Mouse (Mus musculus) cerebellum, adult 18-20 months (tissue): ENCODE measurements around the gene Ddah2.
"Not testable (repeated sequence)": the region's sequence is repeated elsewhere in the genome, so short reads cannot be mapped to it uniquely, and the experiment has no call there.

Experiments
- DNase-seq, 2 experiments: peaks; one replicate each; pipeline ENCODE4 v3.0.0; 2021

The Ddah2 gene

GRCm38 (mm10) chr17:35027277-35028068, 31.4 kb upstream of the Ddah2 start, which contains the start of gene Sapcd1:
Gene Sapcd1 (minus strand): TSS chr17:35028016.
- DNase-seq = peak in 1 of 2 experiments; percentile 42

- no peak for DNase-seq
Observed at GRCm38 (mm10) chr17:35028315-35028714, 30.5 kb upstream of the Ddah2 start.

DNA sequence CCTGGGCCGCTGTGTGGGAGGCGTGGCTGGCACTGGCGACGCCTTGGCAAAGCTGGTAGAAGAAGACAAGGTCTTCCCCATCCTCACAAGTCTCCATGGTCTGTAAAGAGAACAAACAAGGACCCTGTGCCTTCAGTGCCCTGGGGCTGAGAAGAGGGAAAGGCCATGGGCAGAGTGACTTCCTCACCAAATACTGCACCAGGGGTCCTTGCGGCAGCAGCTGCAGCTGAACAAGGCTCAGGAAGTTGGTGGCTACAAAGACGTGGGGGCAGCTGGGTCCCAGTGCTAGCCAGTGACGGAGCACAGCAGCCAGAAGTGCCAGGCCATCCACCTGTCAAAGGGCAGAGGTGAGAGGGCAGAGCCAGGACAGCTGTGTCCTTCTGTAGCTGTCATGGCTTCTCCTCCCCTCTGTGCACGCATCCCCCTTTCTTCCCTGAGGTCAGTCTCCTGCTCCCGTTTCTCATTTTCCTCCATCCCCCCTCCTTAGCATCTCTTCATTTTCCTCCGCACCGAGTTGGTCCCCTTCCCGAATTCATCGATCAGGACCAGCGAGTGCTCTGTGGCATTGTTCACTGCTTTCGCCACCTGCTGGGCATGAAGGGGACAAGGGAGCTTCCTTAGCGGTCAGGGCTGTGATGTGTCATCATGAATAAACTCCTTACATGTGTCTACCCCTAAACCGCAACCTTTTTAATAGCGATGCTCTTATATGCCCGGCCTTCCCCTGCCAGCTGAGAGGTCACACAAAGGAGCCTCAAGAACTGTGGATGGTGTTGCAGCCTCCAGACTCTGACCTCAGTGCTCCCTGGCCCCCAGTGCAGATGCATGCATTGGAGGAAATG, 28.9 kb upstream of the Ddah2 start:
- DNase-seq = peak in 1 of 2 experiments; percentile 21

DNA sequence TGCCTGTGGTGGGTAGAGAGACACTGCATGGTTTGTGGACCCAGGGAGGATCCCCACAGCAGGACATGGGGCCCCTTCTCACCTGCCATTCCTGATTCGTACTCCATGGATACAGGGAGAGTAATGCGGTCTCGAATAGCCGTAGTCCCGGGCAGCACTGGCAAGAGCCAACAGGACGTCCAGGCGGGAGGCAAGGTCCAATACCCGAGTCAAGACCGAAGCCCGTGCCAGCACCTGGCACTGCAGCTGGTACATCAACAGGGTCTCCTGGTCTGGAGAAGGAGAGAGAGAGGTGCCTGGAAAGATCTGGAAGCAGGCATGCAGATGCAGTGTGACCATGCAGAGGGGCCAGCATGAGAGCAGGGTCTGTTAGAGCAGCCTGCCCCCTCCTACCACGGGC, 27.6 kb upstream of the Ddah2 start:
- DNase-seq = no peak

- no peak for DNase-seq
Observed at GRCm38 (mm10) chr17:35031880-35032279, 27.0 kb upstream of the Ddah2 start.

DNA sequence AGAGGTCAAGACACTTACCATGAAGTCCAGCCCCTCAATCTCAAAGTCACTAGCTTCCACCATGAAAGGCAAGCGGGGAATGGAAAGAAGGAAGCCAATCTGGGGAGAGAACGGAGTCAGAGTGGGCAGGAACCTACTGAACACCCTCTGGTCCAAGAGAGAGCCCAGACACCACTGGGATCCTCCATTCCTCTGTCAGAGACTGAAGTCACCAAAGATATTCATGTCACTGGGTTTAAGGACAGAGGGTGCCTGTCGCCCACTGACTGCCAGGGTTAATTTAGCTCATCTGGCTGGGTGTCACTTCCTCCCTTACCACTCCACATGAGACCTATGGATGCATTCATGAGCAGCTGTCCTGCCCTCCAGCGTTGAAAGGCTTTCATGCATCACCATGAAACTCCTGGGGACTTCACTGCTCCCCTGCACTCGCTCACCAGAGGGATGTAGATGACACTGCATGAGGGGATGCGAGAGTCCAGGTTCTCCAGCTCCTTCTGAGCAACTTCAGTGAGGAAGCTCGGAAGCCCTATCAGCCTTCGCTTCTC, 26.4 kb upstream of the Ddah2 start:
- DNase-seq = no peak

DNA sequence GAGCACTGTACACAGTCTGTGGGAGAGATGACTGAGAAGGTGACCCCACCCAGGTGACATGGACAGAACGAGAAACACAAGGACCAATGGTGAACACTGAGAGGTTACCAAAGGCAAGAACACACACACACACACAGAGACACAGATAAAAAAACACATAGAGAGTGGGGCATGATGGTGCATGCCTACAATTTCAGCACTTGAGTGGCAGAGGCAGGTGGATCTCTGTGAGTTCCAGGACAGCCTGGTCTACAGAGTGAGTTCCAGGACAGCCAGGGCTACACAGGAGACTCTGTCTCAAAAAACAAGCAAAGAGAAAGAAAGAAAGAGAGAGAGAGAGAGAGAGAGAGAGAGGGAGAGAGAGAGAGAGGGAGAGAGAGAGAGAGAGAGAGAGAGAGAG, 25.1 kb upstream of the Ddah2 start:
- not testable (repeated sequence) for DNase-seq

DNA sequence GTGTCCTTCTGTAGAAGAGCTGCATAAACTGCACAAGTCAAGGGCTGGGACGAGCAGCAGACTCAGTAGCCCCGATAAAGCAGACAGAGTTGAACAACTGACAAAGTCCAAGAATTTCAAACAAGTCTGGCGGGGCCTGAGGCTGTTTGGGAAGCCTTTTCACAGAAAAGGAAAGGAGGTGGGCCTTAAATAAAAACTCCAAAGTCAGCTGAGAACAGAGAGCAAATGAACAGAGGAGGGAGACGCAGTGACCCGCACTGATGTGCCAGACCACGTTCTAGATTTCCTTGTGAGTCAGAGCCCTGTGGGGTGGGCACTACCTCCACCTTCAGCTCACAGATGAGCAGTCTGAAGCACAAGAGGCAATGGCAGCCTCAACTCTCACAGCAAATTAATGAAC, 23.9 kb upstream of the Ddah2 start:
- DNase-seq = no peak

DNA sequence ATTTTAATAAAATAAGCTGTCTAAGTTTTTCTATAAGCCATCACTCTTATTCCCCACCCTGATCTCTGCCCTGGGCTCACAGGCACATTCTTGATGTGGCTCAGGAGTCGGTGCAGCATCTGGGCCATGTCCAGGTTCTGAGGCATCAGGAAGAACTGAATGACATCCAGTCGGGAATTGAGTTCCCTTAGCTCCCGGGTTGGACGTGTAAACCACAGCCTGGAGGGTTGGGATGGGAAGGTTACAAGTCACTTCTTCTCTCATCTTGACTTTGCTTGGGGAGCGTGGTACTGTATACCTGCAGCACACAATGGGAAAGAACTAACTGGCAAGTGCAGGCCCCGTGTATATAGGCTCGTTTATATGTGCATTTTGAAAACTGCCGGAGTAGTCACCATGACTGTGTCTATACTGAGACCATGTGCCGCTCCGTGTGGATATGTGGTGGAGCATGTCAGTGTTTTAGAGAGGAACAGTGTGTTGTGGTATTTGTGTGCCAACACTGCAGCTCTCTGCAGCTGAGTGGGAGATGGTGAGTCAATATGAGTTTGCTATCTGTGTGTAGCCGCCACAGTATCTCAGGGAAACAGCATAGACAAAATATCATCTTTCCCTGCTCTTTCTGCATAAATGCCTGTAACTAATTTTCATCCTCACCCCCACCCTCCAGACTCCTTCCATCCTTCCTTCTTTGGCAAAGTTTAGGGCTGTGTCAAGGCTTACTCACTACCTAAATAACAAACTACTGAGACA, 19.5 kb upstream of the Ddah2 start:
- no peak for DNase-seq

DNA sequence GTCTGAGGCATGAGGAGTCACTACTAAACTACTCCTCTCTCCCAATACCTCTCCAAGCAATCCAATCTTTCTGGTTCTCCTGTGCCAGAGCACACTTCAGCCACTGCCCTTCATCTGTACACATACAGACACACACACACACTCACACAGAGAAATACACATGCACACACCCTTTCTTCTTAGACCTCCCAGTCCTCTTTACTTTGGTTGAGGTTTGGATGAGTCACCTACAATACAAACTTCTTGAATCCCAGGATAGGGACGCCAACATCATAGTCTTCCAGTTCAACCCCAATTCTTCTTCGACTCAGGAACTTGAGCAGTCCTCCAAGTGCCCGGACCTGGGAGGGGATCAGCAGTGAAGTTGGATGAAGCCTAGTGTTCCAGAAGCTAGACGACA, 15.0 kb upstream of the Ddah2 start:
- no peak for DNase-seq

GRCm38 (mm10) chr17:35044904-35045806, 13.7 kb upstream of the Ddah2 start:
- no peak for DNase-seq

DNA sequence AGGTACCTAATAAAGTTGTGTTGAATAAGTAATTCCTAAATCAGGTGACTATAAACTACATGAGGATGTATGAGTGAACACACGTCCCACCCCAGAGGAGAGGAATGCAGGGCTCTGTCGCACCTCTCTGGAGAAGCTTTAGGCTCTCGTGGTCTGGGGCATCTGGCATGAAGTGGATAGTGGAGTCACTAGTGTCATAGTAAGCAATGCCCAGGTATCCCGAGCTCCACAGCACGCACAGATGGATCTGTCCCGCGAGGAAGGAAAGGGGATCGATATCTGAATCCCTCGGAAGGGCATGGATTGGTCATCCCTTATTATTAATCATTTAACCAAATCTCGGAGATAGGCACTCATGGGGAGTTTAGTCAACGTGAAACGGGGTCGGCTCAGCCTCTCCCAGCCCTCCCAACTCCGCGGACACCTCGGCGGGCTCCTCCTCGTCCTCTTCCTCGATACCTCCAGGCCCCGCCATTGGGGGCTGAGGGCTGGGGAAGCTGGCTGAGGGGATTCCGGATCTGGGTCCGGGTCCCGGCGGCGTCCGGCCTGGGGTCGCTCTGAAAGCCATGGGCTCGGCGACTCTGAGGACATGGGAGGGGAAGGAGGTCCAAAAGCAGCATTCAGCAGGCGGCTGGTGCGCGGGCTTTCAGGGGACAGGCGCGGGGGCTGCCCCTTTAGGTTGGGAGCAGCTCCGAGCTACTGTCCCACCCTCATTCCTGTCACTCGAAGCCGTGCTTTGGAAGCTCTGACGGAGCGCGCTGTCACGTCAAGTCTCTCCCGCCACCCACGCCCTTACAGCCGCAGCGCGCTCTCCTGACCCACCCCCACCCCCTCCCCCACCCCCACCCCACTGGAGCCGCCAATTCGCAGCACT, 12.8 kb upstream of the Ddah2 start:
- peak in 1 of 2 experiments; percentile 38 for DNase-seq

DNA sequence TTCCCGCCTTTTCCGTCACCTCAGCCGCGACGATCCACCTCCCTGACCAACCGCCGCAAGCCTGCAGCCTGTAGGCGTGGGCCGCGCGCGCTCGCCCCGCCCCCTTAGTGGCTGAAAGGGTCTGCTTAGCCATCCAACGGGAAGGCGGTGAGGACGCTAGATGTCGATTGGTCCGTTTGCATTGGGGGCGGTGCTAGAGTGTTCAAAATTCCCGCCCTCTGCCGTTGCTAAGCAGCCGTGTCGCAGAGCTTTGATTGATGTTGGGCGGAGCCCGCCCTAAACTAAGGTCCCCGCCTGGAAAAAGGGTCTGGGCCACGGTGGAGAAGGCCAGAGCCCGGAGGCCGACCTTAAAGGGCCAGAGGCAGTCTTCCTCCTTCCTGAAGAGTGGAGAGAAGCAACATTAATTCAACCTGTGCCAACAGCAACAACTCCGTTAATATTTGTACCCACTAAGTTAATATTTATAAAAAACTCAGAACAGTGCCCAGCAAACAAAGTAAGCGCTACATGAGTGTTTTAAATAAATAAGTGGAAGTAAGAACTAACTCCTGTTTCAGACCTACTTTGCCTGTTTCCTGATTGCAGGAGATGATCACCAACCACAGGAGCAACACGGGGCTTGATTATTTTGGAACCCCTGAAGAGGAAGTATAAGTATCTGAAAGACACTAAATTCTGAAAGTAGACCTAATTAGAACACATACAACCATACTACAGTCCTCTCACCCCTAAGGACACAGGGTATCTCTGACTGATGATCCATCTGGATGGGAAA, 12.0 kb upstream of the Ddah2 start, which contains the start of gene Msh5:
Gene Msh5 (minus strand): TSS at position 65 of the 775 bp plus-strand sequence.
- DNase-seq = peak; percentile 93 to 95

- DNase-seq = no peak
Observed at GRCm38 (mm10) chr17:35047688-35048087, 11.1 kb upstream of the Ddah2 start.

- DNase-seq = no peak
Observed at GRCm38 (mm10) chr17:35048149-35048931, 10.5 kb upstream of the Ddah2 start.

- no peak for DNase-seq
Observed at GRCm38 (mm10) chr17:35048932-35049440, 9.8 kb upstream of the Ddah2 start.

GRCm38 (mm10) chr17:35049561-35050016, 9.2 kb upstream of the Ddah2 start, which contains the start of gene Clic1:
Gene Clic1 (plus strand): TSS chr17:35049966.
- peak in 1 of 2 experiments; percentile 21 for DNase-seq

DNA sequence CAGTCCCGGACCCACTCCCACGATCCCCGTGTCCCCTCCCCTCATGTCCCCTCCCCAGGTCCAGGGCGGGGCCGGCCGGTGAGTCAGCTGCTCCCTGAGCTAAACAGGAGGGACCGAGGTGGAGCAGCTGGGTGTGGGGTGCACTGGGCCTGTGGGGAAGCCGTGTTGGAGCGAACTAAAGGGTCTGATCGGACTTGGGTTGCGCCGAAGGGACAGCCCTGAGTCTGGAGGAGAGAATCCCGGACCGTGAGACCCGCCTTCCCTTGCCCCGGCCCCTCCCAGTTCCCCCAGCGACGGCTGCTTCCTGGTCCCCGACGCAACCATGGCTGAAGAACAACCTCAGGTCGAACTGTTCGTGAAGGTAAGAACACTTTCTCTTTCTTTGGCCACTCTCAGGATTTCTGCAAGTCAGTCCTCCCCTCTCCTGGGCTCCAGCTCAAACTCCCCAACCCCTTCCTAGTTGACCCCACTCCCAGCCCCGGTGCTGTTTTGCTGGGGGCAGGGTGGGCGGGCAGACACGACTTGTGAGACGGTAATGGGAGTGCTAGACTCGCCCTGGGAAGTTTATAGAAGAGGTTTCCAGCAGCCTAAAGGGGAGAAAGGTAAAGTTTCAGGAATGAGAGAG, 8.6 kb upstream of the Ddah2 start:
- DNase-seq = peak; percentile 48 to 53
